Mouse (Mus musculus): Measurements from ENCODE around the gene Adgrl3. TPM values are rescaled to one million over a fixed set of nuclear protein-coding genes. Genes with fewer than 3 reads are reported as not detected.

Gene Adgrl3
- total and polyA plus RNA-seq, 3 experiments = 0.90 to 3.5 (median 3.4) TPM

- Histone ChIP-seq H3K79me2 (replicated peaks; ENCODE audit: control insufficient read depth, insufficient read depth, low read length) (no peaks in the 10 kb centered on the region), H3K36me3 (ENCODE audit: control insufficient read depth, insufficient read depth, low read length) (no peaks in the 10 kb centered on the region), H3K4me1 (ENCODE audit: control insufficient read depth, insufficient read depth, low read length) (no peaks in the 10 kb centered on the region), H3K27ac (no peak overlapping the region), H3K9ac (ENCODE audit: low read depth, low read length) (no peak overlapping the region), H3K4me3 (no peak overlapping the region), H3K27me3 (ENCODE audit: control insufficient read depth, insufficient read depth, low read length) (no peaks in the 10 kb centered on the region)
- intact Hi-C loops (cut with DNase I) = no loop called here
- TF ChIP-seq POLR2A (IDR thresholded peaks at IDR 0.05; ENCODE audit: insufficient read depth, low read depth, low read length) (no peak), EP300 (IDR thresholded peaks at IDR 0.05; ENCODE audit: insufficient read depth, low read depth, low read length) (no peak), CTCF (IDR thresholded peaks at IDR 0.05) (no peak)
- DNase-seq = no peak
- WGBS = 89% methylated on average over 4 of the region's 4 CpGs
Observed at GRCm38 (mm10) chr5:81097131-81097530, 77.2 kb downstream of the Adgrl3 start.

DNA sequence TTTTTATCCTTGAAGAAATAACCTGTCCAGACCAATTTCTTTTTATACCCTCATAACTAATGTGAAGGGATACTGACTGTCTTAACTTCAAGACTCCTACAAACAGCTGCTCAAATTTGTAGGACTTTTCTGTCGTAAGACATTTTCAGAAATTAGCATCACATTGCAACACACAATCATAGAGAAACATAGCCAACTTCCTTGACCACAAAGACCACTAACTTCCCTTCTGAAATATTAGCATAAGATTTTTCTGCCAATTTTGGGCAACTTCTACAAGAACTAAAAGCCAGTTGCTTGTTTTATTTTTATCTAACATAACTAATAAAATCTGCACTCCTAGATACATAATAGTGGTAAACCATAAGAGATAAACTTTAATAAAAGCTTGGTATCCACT, 87.5 kb downstream of the Adgrl3 start:
- 66% methylated on average over 1 of the region's 1 CpGs for WGBS
- DNase-seq = no peak
- intact Hi-C loops (cut with DNase I) = no loop called here
- Histone ChIP-seq H3K9ac (ENCODE audit: low read depth, low read length) (no peak overlapping the region), H3K79me2 (replicated peaks; ENCODE audit: control insufficient read depth, insufficient read depth, low read length) (no peaks in the 10 kb centered on the region), H3K27me3 (ENCODE audit: control insufficient read depth, insufficient read depth, low read length) (no peaks in the 10 kb centered on the region), H3K4me3 (no peak overlapping the region), H3K4me1 (ENCODE audit: control insufficient read depth, insufficient read depth, low read length) (no peaks in the 10 kb centered on the region), H3K36me3 (ENCODE audit: control insufficient read depth, insufficient read depth, low read length) (no peaks in the 10 kb centered on the region), H3K27ac (no peak overlapping the region)
- no peak for TF ChIP-seq EP300 (IDR thresholded peaks at IDR 0.05; ENCODE audit: insufficient read depth, low read depth, low read length)
- TF ChIP-seq POLR2A (IDR thresholded peaks at IDR 0.05; ENCODE audit: insufficient read depth, low read depth, low read length) = no peak

- no peak for DNase-seq
- WGBS = 79% methylated on average over 4 of the region's 4 CpGs
- intact Hi-C loops (cut with DNase I) = no loop called here
- Histone ChIP-seq H3K36me3 (ENCODE audit: control insufficient read depth, insufficient read depth, low read length) (no peaks in the 10 kb centered on the region), H3K4me3 (no peak overlapping the region), H3K9ac (ENCODE audit: low read depth, low read length) (no peak overlapping the region), H3K79me2 (replicated peaks; ENCODE audit: control insufficient read depth, insufficient read depth, low read length) (no peaks in the 10 kb centered on the region), H3K27me3 (ENCODE audit: control insufficient read depth, insufficient read depth, low read length) (no peaks in the 10 kb centered on the region), H3K4me1 (ENCODE audit: control insufficient read depth, insufficient read depth, low read length) (no peaks in the 10 kb centered on the region), H3K27ac (no peak overlapping the region)
- TF ChIP-seq CTCF (IDR thresholded peaks at IDR 0.05) (no peak), EP300 (IDR thresholded peaks at IDR 0.05; ENCODE audit: insufficient read depth, low read depth, low read length) (no peak), POLR2A (IDR thresholded peaks at IDR 0.05; ENCODE audit: insufficient read depth, low read depth, low read length) (no peak)
Observed at GRCm38 (mm10) chr5:81124483-81124882, 104.5 kb downstream of the Adgrl3 start.

GRCm38 (mm10) chr5:81127639-81128038, 107.7 kb downstream of the Adgrl3 start:
- no peaks in the 10 kb centered on the region for H3K27me3 ChIP-seq (ENCODE audit: control insufficient read depth, insufficient read depth, low read length)
- H3K79me2 ChIP-seq (replicated peaks; ENCODE audit: control insufficient read depth, insufficient read depth, low read length) = no peaks in the 10 kb centered on the region
- no peak for TF ChIP-seq CTCF (IDR thresholded peaks at IDR 0.05)
- TF ChIP-seq EP300 (IDR thresholded peaks at IDR 0.05; ENCODE audit: insufficient read depth, low read depth, low read length) = no peak
- TF ChIP-seq POLR2A (IDR thresholded peaks at IDR 0.05; ENCODE audit: insufficient read depth, low read depth, low read length) = no peak
- no peak overlapping the region for H3K27ac ChIP-seq
- no peak for DNase-seq
- H3K36me3 ChIP-seq (ENCODE audit: control insufficient read depth, insufficient read depth, low read length) = no peaks in the 10 kb centered on the region
- no peak overlapping the region for H3K9ac ChIP-seq (ENCODE audit: low read depth, low read length)
- no peaks in the 10 kb centered on the region for H3K4me1 ChIP-seq (ENCODE audit: control insufficient read depth, insufficient read depth, low read length)
- intact Hi-C loops (cut with DNase I) = no loop called here
- 32% methylated on average over 3 of the region's 3 CpGs for WGBS
- H3K4me3 ChIP-seq = no peak overlapping the region

DNA sequence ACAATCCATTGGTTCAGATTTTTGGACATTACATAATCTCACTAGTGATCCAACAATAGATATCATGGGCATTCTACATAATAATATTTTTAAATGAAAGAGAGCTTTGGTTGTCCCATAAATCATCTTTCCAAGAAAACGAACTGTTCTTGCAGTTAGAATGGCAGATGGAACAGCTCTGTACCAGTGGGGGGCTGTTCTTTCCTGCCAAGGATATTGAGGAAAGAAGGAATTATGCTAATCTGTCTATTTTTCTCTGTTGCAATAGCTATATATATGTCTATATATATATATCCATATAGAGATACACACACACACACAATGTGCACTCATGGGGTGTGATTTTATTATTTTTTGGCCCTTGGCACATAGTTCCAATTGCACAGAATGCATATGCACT, 116.5 kb downstream of the Adgrl3 start:
- H3K79me2 ChIP-seq (replicated peaks; ENCODE audit: control insufficient read depth, insufficient read depth, low read length) = no peaks in the 10 kb centered on the region
- WGBS = 59% methylated on average over 1 of the region's 1 CpGs
- DNase-seq = no peak
- H3K4me1 ChIP-seq (ENCODE audit: control insufficient read depth, insufficient read depth, low read length) = no peaks in the 10 kb centered on the region
- no peak overlapping the region for H3K27ac ChIP-seq
- intact Hi-C loops (cut with DNase I) = no loop called here
- H3K36me3 ChIP-seq (ENCODE audit: control insufficient read depth, insufficient read depth, low read length) = no peaks in the 10 kb centered on the region
- TF ChIP-seq CTCF (IDR thresholded peaks at IDR 0.05) = no peak
- no peak for TF ChIP-seq POLR2A (IDR thresholded peaks at IDR 0.05; ENCODE audit: insufficient read depth, low read depth, low read length)
- no peak for TF ChIP-seq EP300 (IDR thresholded peaks at IDR 0.05; ENCODE audit: insufficient read depth, low read depth, low read length)
- no peaks in the 10 kb centered on the region for H3K27me3 ChIP-seq (ENCODE audit: control insufficient read depth, insufficient read depth, low read length)
- H3K9ac ChIP-seq (ENCODE audit: low read depth, low read length) = no peak overlapping the region
- no peak overlapping the region for H3K4me3 ChIP-seq

- H3K36me3 ChIP-seq (ENCODE audit: control insufficient read depth, insufficient read depth, low read length) = no peaks in the 10 kb centered on the region
- 74% methylated on average over 12 of the region's 12 CpGs for WGBS
- TF ChIP-seq POLR2A (IDR thresholded peaks at IDR 0.05; ENCODE audit: insufficient read depth, low read depth, low read length) (no peak), CTCF (IDR thresholded peaks at IDR 0.05) (no peak), EP300 (IDR thresholded peaks at IDR 0.05; ENCODE audit: insufficient read depth, low read depth, low read length) (no peak)
Observed at GRCm38 (mm10) chr5:81155791-81156190, 135.9 kb downstream of the Adgrl3 start.

More at GRCm38 (mm10) chr5:81155791-81156190, 135.9 kb downstream of the Adgrl3 start:
- intact Hi-C loops (cut with DNase I) = no loop called here
- H3K27me3 ChIP-seq (ENCODE audit: control insufficient read depth, insufficient read depth, low read length) = no peaks in the 10 kb centered on the region
- H3K9ac ChIP-seq (ENCODE audit: low read depth, low read length) = no peak overlapping the region
- H3K27ac ChIP-seq = no peak overlapping the region
- no peaks in the 10 kb centered on the region for H3K4me1 ChIP-seq (ENCODE audit: control insufficient read depth, insufficient read depth, low read length)
- H3K4me3 ChIP-seq = no peak overlapping the region
- no peak for DNase-seq
- H3K79me2 ChIP-seq (replicated peaks; ENCODE audit: control insufficient read depth, insufficient read depth, low read length) = no peaks in the 10 kb centered on the region

Data from heart, adult 2 months (tissue).